Mouse (Mus musculus) embryonic facial prominence, embryonic 15.5 days (tissue): Measurements from ENCODE around the gene Tub. TPM values are rescaled to one million over a fixed set of nuclear protein-coding genes. Genes with fewer than 3 reads are reported as not detected.

Experiments
- ATAC-seq: fragments of 200-750 bp; cut with Nextera tagmentation; 2 replicates; pipeline ENCODE4 v1.8.0; 2017; ENCODE audit warnings: low read depth, moderate TSS enrichment; ENCODE audit not compliant: insufficient number of reproducible peaks, low FRiP score, low TSS enrichment
- H3K27ac ChIP-seq: fragments of 300-500 bp; sonication (generic); replicated peaks from 2 replicates; pipeline ENCODE4 v1.5.1; 2015; ENCODE audit warnings: mild to moderate bottlenecking, inconsistent platforms
- H3K27me3 ChIP-seq: fragments of 300-500 bp; sonication (generic); 2 replicates; pipeline ENCODE4 v1.6.1; 2015; ENCODE audit warnings: inconsistent platforms
- H3K36me3 ChIP-seq: fragments of 300-500 bp; sonication (generic); 2 replicates; pipeline ENCODE4 v1.6.1; 2015; ENCODE audit warnings: mild to moderate bottlenecking, inconsistent platforms
- H3K4me1 ChIP-seq: fragments of 300-500 bp; sonication (generic); 2 replicates; pipeline ENCODE4 v1.6.1; 2015; ENCODE audit warnings: inconsistent platforms
- H3K4me2 ChIP-seq: fragments of 300-500 bp; sonication (generic); replicated peaks from 2 replicates; pipeline ENCODE4 v1.6.1; 2015; ENCODE audit warnings: mild to moderate bottlenecking, inconsistent platforms
- H3K4me3 ChIP-seq: fragments of 300-500 bp; sonication (generic); replicated peaks from 2 replicates; pipeline ENCODE4 v1.5.1; 2015; ENCODE audit warnings: mild to moderate bottlenecking, inconsistent platforms
- H3K9ac ChIP-seq: fragments of 300-500 bp; sonication (generic); 2 replicates; pipeline ENCODE4 v1.6.1; 2015; ENCODE audit warnings: inconsistent platforms
- H3K9me3 ChIP-seq: fragments of 300-500 bp; sonication (generic); replicated peaks from 2 replicates; pipeline ENCODE4 v1.6.1; 2016; ENCODE audit warnings: inconsistent platforms
- WGBS: fragments of 180-500 bp; shearing (Covaris S2); methylation state at CpG from one replicate; pipeline ENCODE4 v1.1.7; 2015; 5-methylcytosine and 5-hydroxymethylcytosine counted together
- polyA plus RNA-seq: library from polyadenylated mRNA; unstranded; fragments of >200 nt; fragmentation: Nextera tagmentation; extraction: Ambion mirVana; gene quantifications from 2 replicates; pipeline ENCODE4 v1.2.1, GENCODE M21; 2015

The Tub gene
- polyA plus RNA-seq, 1 experiment from 2014 or later: 4.2 TPM

- no peaks in the 10 kb centered on the region for H3K27me3 ChIP-seq
- H3K9ac ChIP-seq: no peak overlapping the region
- 79% methylated on average over 2 of the region's 2 CpGs for WGBS
- no peak overlapping the region for H3K4me3 ChIP-seq
- H3K27ac ChIP-seq: no peak overlapping the region
- H3K36me3 ChIP-seq: no peaks in the 10 kb centered on the region
- H3K4me1 ChIP-seq: no peaks in the 10 kb centered on the region
- no peak overlapping the region for H3K4me2 ChIP-seq
- H3K9me3 ChIP-seq: no peaks in the 10 kb centered on the region
- no peak for ATAC-seq
These were observed 81.9 kb downstream of the Tub start for GRCm38 (mm10) chr7:109032054-109032453.

GRCm38 (mm10) chr7:109038121-109038735, 88.1 kb downstream of the Tub start:
- H3K4me3 ChIP-seq: no peak overlapping the region
- no peak overlapping the region for H3K27ac ChIP-seq
- peaks cover 3% of the 10 kb centered on the region; the same call in 1 of the 2 replicates for H3K4me1 ChIP-seq
- H3K9ac ChIP-seq: no peak overlapping the region
- no peaks in the 10 kb centered on the region for H3K36me3 ChIP-seq
- H3K27me3 ChIP-seq: no peaks in the 10 kb centered on the region
- ATAC-seq: no peak
- no peaks in the 10 kb centered on the region for H3K9me3 ChIP-seq
- no peak overlapping the region for H3K4me2 ChIP-seq
- 73% methylated on average over 8 of the region's 8 CpGs for WGBS

GRCm38 (mm10) chr7:109038987-109039386, 88.8 kb downstream of the Tub start:
- no peak for ATAC-seq
- Histone ChIP-seq H3K36me3 (no peaks in the 10 kb centered on the region), H3K27me3 (no peaks in the 10 kb centered on the region), H3K4me3 (no peak overlapping the region), H3K4me1 (peaks cover 3% of the 10 kb centered on the region; the same call in 1 of the 2 replicates), H3K9ac (no peak overlapping the region), H3K4me2 (no peak overlapping the region), H3K9me3 (no peaks in the 10 kb centered on the region), H3K27ac (no peak overlapping the region)
- WGBS: 23% methylated on average over 1 of the region's 1 CpGs

GRCm38 (mm10) chr7:109039445-109039844, 89.3 kb downstream of the Tub start:
- no peaks in the 10 kb centered on the region for H3K27me3 ChIP-seq
- 66% methylated on average over 5 of the region's 5 CpGs for WGBS
- H3K36me3 ChIP-seq: no peaks in the 10 kb centered on the region
- H3K9ac ChIP-seq: no peak overlapping the region
- no peak overlapping the region for H3K4me3 ChIP-seq
- H3K27ac ChIP-seq: no peak overlapping the region
- no peak for ATAC-seq
- H3K4me2 ChIP-seq: no peak overlapping the region
- peaks cover 3% of the 10 kb centered on the region; the same call in 1 of the 2 replicates for H3K4me1 ChIP-seq
- no peaks in the 10 kb centered on the region for H3K9me3 ChIP-seq

- Histone ChIP-seq H3K4me1 (no peaks in the 10 kb centered on the region), H3K27ac (no peak overlapping the region), H3K36me3 (no peaks in the 10 kb centered on the region), H3K9ac (no peak overlapping the region), H3K4me3 (no peak overlapping the region), H3K4me2 (no peak overlapping the region), H3K9me3 (no peaks in the 10 kb centered on the region), H3K27me3 (no peaks in the 10 kb centered on the region)
- ATAC-seq: no peak
- WGBS: 84% methylated on average over 2 of the region's 2 CpGs
These were observed 95.7 kb downstream of the Tub start for GRCm38 (mm10) chr7:109045876-109046275.

- Histone ChIP-seq H3K27ac (no peak overlapping the region), H3K4me2 (no peak overlapping the region), H3K27me3 (no peaks in the 10 kb centered on the region), H3K9ac (no peak overlapping the region), H3K4me3 (no peak overlapping the region), H3K9me3 (no peaks in the 10 kb centered on the region), H3K36me3 (no peaks in the 10 kb centered on the region), H3K4me1 (no peaks in the 10 kb centered on the region)
- WGBS: 78% methylated on average over 1 of the region's 1 CpGs
- no peak for ATAC-seq
These were observed 100.7 kb downstream of the Tub start for GRCm38 (mm10) chr7:109050831-109051230.

GRCm38 (mm10) chr7:109059536-109059935, 109.4 kb downstream of the Tub start:
- H3K4me1 ChIP-seq: no peaks in the 10 kb centered on the region
- WGBS: 83% methylated on average over 4 of the region's 4 CpGs

GRCm38 (mm10) chr7:109069641-109070040, 119.5 kb downstream of the Tub start:
- no peak overlapping the region for H3K4me2 ChIP-seq
- no peak for ATAC-seq
- H3K9me3 ChIP-seq: no peaks in the 10 kb centered on the region
- H3K4me1 ChIP-seq: no peaks in the 10 kb centered on the region
- H3K36me3 ChIP-seq: no peaks in the 10 kb centered on the region
- no peak overlapping the region for H3K4me3 ChIP-seq
- no peak overlapping the region for H3K9ac ChIP-seq
- no peak overlapping the region for H3K27ac ChIP-seq
- H3K27me3 ChIP-seq: no peaks in the 10 kb centered on the region
- 75% methylated on average over 4 of the region's 4 CpGs for WGBS

More at GRCm38 (mm10) chr7:109059536-109059935, 109.4 kb downstream of the Tub start:
- no peak for ATAC-seq
- Histone ChIP-seq H3K4me3 (no peak overlapping the region), H3K9ac (no peak overlapping the region), H3K9me3 (no peaks in the 10 kb centered on the region), H3K4me2 (no peak overlapping the region), H3K27ac (no peak overlapping the region), H3K27me3 (no peaks in the 10 kb centered on the region), H3K36me3 (no peaks in the 10 kb centered on the region)

- 63% methylated on average over 5 of the region's 5 CpGs for WGBS
- no peaks in the 10 kb centered on the region for H3K4me1 ChIP-seq
- H3K9ac ChIP-seq: no peak overlapping the region
- H3K27ac ChIP-seq: no peak overlapping the region
- H3K4me3 ChIP-seq: no peak overlapping the region
- no peaks in the 10 kb centered on the region for H3K36me3 ChIP-seq
- no peaks in the 10 kb centered on the region for H3K27me3 ChIP-seq
- no peaks in the 10 kb centered on the region for H3K9me3 ChIP-seq
- no peak for ATAC-seq
- H3K4me2 ChIP-seq: no peak overlapping the region
These were observed 122.2 kb downstream of the Tub start for GRCm38 (mm10) chr7:109072326-109072725.

GRCm38 (mm10) chr7:109082269-109083112, 132.4 kb downstream of the Tub start:
- Histone ChIP-seq H3K4me3 (peak overlapping the region; percentile 49), H3K4me2 (peak overlapping the region; percentile 67), H3K9me3 (no peaks in the 10 kb centered on the region), H3K4me1 (peaks cover 6% of the 10 kb centered on the region), H3K9ac (no peak overlapping the region), H3K27me3 (peaks cover 8% of the 10 kb centered on the region), H3K27ac (no peak overlapping the region), H3K36me3 (no peaks in the 10 kb centered on the region)
- 13% methylated on average over 12 of the region's 12 CpGs for WGBS
- ATAC-seq: no peak

- Histone ChIP-seq H3K27ac (no peak within 1 kb of the TSS), H3K9me3 (no peaks in the 10 kb centered on the region), H3K27me3 (peaks cover 8% of the 10 kb centered on the region), H3K4me2 (peak within 1 kb of the TSS; percentile 67), H3K9ac (no peak within 1 kb of the TSS), H3K4me3 (peak within 1 kb of the TSS; percentile 49), H3K36me3 (no peaks in the 10 kb centered on the region), H3K4me1 (peaks cover 6% of the 10 kb centered on the region)
- peak; percentile 67 for ATAC-seq
- WGBS: 4% methylated on average over 50 of the region's 50 CpGs
These were observed 133.1 kb downstream of the Tub start, which contains the start of gene Ric3 for GRCm38 (mm10) chr7:109083113-109083812. Gene Ric3, minus strand, starts transcription at chr7:109083331.
